Mouse (Mus musculus) stomach, postnatal 0 days (tissue): ENCODE measurements at regions not wholly inside any gene's neighbourhood (a gene's known extent, or its start where the extent isn't known, plus 50 kb on each side); places are given as distances from the start of the nearest gene placed in this dataset.

Experiments used
- CTCF ChIP-seq: IDR thresholded peaks from 2 replicates; pipeline ENCODE4 v1.5.1; 2016; ENCODE audit warnings: antibody characterized with exemption, low read depth, mild to moderate bottlenecking, moderate library complexity
- EP300 ChIP-seq: optimal IDR thresholded peaks from 2 replicates; pipeline ENCODE3; 2016; ENCODE audit warnings: antibody characterized with exemption

DNA sequence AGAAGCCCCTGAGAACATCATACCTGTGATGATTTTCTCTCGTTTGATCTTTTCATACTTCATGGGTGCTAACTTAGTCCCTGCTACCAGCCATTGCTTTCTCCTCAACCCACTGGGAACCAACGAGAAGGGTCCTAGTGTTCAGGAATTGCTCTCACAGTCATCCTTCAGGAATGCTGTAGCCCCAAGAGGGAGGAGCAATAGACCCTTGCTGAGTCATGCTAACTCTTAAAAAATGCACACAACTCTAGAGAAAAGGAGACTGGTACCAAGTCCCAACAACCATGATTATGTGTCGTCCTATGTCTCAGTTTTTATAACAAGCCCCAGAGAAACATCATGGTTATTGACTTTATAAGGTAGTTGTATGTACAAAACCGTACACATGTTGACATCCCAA is 180.7 kb upstream of the Maf start:
- TF ChIP-seq CTCF (no peak), EP300 (no peak)
